Mouse (Mus musculus): ENCODE measurements around the gene Dmp1. TPM values are rescaled to one million over a fixed set of nuclear protein-coding genes. Genes with fewer than 3 reads are reported as not detected.

Dmp1 gene
- not detected in 2 replicates for total RNA-seq (2017)

GRCm38 (mm10) chr5:104202351-104202750 is at the start of gene Dmp1:
Gene Dmp1, plus strand, starts transcription at chr5:104202613.
- ATAC-seq (ENCODE audit: extremely low read depth, insufficient number of reproducible peaks, low FRiP score, poor library complexity, severe bottlenecking): no peak

GRCm38 (mm10) chr5:104157701-104158100 is 44.7 kb upstream of the Dmp1 start:
- ATAC-seq (ENCODE audit: extremely low read depth, insufficient number of reproducible peaks, low FRiP score, poor library complexity, severe bottlenecking): no peak

- no peak for ATAC-seq (ENCODE audit: extremely low read depth, insufficient number of reproducible peaks, low FRiP score, poor library complexity, severe bottlenecking)
Measured at GRCm38 (mm10) chr5:104158332-104159052, 43.9 kb upstream of the Dmp1 start.

- no peak for ATAC-seq (ENCODE audit: extremely low read depth, insufficient number of reproducible peaks, low FRiP score, poor library complexity, severe bottlenecking)
Measured at GRCm38 (mm10) chr5:104160581-104160980, 41.8 kb upstream of the Dmp1 start.

- ATAC-seq (ENCODE audit: extremely low read depth, insufficient number of reproducible peaks, low FRiP score, poor library complexity, severe bottlenecking): no peak
Measured at GRCm38 (mm10) chr5:104161390-104161789, 41.0 kb upstream of the Dmp1 start.

- no peak for ATAC-seq (ENCODE audit: extremely low read depth, insufficient number of reproducible peaks, low FRiP score, poor library complexity, severe bottlenecking)
Measured at GRCm38 (mm10) chr5:104163536-104163935, 38.9 kb upstream of the Dmp1 start.

- no peak for ATAC-seq (ENCODE audit: extremely low read depth, insufficient number of reproducible peaks, low FRiP score, poor library complexity, severe bottlenecking)
Measured at GRCm38 (mm10) chr5:104170412-104170811, 32.0 kb upstream of the Dmp1 start, which contains the start of gene Dspp. Gene Dspp, plus strand, starts transcription at chr5:104170712.

GRCm38 (mm10) chr5:104173094-104173493 is 29.3 kb upstream of the Dmp1 start:
- ATAC-seq (ENCODE audit: extremely low read depth, insufficient number of reproducible peaks, low FRiP score, poor library complexity, severe bottlenecking): no peak

- ATAC-seq (ENCODE audit: extremely low read depth, insufficient number of reproducible peaks, low FRiP score, poor library complexity, severe bottlenecking): no peak
Measured at GRCm38 (mm10) chr5:104183743-104184142, 18.7 kb upstream of the Dmp1 start.

GRCm38 (mm10) chr5:104187281-104187680 is 15.1 kb upstream of the Dmp1 start:
- ATAC-seq (ENCODE audit: extremely low read depth, insufficient number of reproducible peaks, low FRiP score, poor library complexity, severe bottlenecking): no peak

- no peak for ATAC-seq (ENCODE audit: extremely low read depth, insufficient number of reproducible peaks, low FRiP score, poor library complexity, severe bottlenecking)
Measured at GRCm38 (mm10) chr5:104195086-104195485, 7.3 kb upstream of the Dmp1 start.

- no peak for ATAC-seq (ENCODE audit: extremely low read depth, insufficient number of reproducible peaks, low FRiP score, poor library complexity, severe bottlenecking)
Measured at GRCm38 (mm10) chr5:104201153-104201950, 1.1 kb upstream of the Dmp1 start.

GRCm38 (mm10) chr5:104212531-104212930 is 10.1 kb downstream of the Dmp1 start:
- no peak for ATAC-seq (ENCODE audit: extremely low read depth, insufficient number of reproducible peaks, low FRiP score, poor library complexity, severe bottlenecking)

GRCm38 (mm10) chr5:104218926-104219325 is 16.5 kb downstream of the Dmp1 start:
- no peak for ATAC-seq (ENCODE audit: extremely low read depth, insufficient number of reproducible peaks, low FRiP score, poor library complexity, severe bottlenecking)

- ATAC-seq (ENCODE audit: extremely low read depth, insufficient number of reproducible peaks, low FRiP score, poor library complexity, severe bottlenecking): no peak
Measured at GRCm38 (mm10) chr5:104224299-104224698, 21.9 kb downstream of the Dmp1 start.

- ATAC-seq (ENCODE audit: extremely low read depth, insufficient number of reproducible peaks, low FRiP score, poor library complexity, severe bottlenecking): no peak
Measured at GRCm38 (mm10) chr5:104224750-104225149, 22.3 kb downstream of the Dmp1 start.

- ATAC-seq (ENCODE audit: extremely low read depth, insufficient number of reproducible peaks, low FRiP score, poor library complexity, severe bottlenecking): no peak
Measured at GRCm38 (mm10) chr5:104228497-104228896, 26.1 kb downstream of the Dmp1 start.

- no peak for ATAC-seq (ENCODE audit: extremely low read depth, insufficient number of reproducible peaks, low FRiP score, poor library complexity, severe bottlenecking)
Measured at GRCm38 (mm10) chr5:104236741-104237140, 34.3 kb downstream of the Dmp1 start.

- ATAC-seq (ENCODE audit: extremely low read depth, insufficient number of reproducible peaks, low FRiP score, poor library complexity, severe bottlenecking): no peak
Measured at GRCm38 (mm10) chr5:104239674-104240378, 37.4 kb downstream of the Dmp1 start.

GRCm38 (mm10) chr5:104244261-104244660 is 41.8 kb downstream of the Dmp1 start:
- no peak for ATAC-seq (ENCODE audit: extremely low read depth, insufficient number of reproducible peaks, low FRiP score, poor library complexity, severe bottlenecking)
